Mouse (Mus musculus) heart, embryonic 14.5 days (tissue): ENCODE data around the gene Slbp. TPM values are rescaled to one million over a fixed set of nuclear protein-coding genes. Genes with fewer than 3 reads are reported as not detected.
A peak's percentile ranks its signal among the peaks of the same experiment; 100 is the strongest.

Experiments used
- ATAC-seq: fragments of 200-750 bp; cut with Nextera tagmentation; 2 replicates; pipeline ENCODE4 v1.8.0; 2017; ENCODE audit warnings: low read depth, moderate TSS enrichment; ENCODE audit not compliant: insufficient number of reproducible peaks, insufficient read depth, low FRiP score
- H3K27ac ChIP-seq, 2 experiments: fragments of 200-500 bp in 1 of 2; fragments of 300-500 bp in 1 of 2; sonication (generic) in 1 of 2; replicated peaks in 1 of 2; 2 replicates each; pipeline ENCODE4 v1.5.1; 2012 to 2014; ENCODE audit warnings: low read depth in 2 of 2, low read length in 2 of 2, control low read depth in 1 of 2, mild to moderate bottlenecking in 1 of 2, mixed read lengths in 1 of 2; ENCODE audit not compliant: control insufficient read depth in 1 of 2, insufficient read depth in 1 of 2
- H3K27me3 ChIP-seq: fragments of 300-500 bp; sonication (generic); 2 replicates; pipeline ENCODE4 v1.6.1; 2014; ENCODE audit warnings: mild to moderate bottlenecking, low read length, control low read depth; ENCODE audit not compliant: control insufficient read depth, insufficient read depth
- H3K36me3 ChIP-seq: fragments of 300-500 bp; sonication (generic); 2 replicates; pipeline ENCODE4 v1.6.1; 2014; ENCODE audit warnings: mild to moderate bottlenecking, control low read depth, low read length, mixed read lengths; ENCODE audit not compliant: control insufficient read depth, insufficient read depth
- H3K4me1 ChIP-seq, 2 experiments: fragments of 200-500 bp in 1 of 2; fragments of 300-500 bp in 1 of 2; sonication (generic) in 1 of 2; 2 replicates each; pipeline ENCODE4 v1.6.1; 2012 to 2014; ENCODE audit warnings: low read length in 2 of 2, control low read depth in 1 of 2, mixed read lengths in 1 of 2; ENCODE audit not compliant: control insufficient read depth in 2 of 2, insufficient read depth in 2 of 2
- H3K4me2 ChIP-seq: fragments of 300-500 bp; sonication (generic); 2 replicates; pipeline ENCODE4 v1.6.1; 2014; ENCODE audit warnings: mild to moderate bottlenecking, low read length
- H3K4me3 ChIP-seq, 2 experiments: fragments of 200-500 bp in 1 of 2; fragments of 300-500 bp in 1 of 2; sonication (generic) in 1 of 2; 2 replicates each; pipeline ENCODE4 v1.5.1; 2012 to 2014; ENCODE audit warnings: low read length in 2 of 2, mild to moderate bottlenecking in 2 of 2, control low read depth in 1 of 2, low read depth in 1 of 2, moderate library complexity in 1 of 2; ENCODE audit not compliant: control insufficient read depth in 1 of 2, insufficient read depth in 1 of 2
- H3K9ac ChIP-seq: fragments of 300-500 bp; sonication (generic); 2 replicates; pipeline ENCODE4 v1.6.1; 2014; ENCODE audit warnings: mild to moderate bottlenecking, low read length
- H3K9me3 ChIP-seq: fragments of 300-500 bp; sonication (generic); 2 replicates; pipeline ENCODE4 v1.6.1; 2016; ENCODE audit warnings: low read length, control low read depth; ENCODE audit not compliant: control insufficient read depth
- WGBS: fragments of 180-500 bp; shearing (Covaris S2); extraction: QIAGEN DNeasy Blood & Tissue Kit; methylation state at CpG from one replicate; pipeline ENCODE4 v1.1.7; 2014; 5-methylcytosine and 5-hydroxymethylcytosine counted together
- polyA plus RNA-seq: library from polyadenylated mRNA; unstranded; fragments of >200 nt; fragmentation: Nextera tagmentation; extraction: Ambion mirVana; gene quantifications from 2 replicates; pipeline ENCODE4 v1.2.1, GENCODE M21; 2014

Slbp gene
- polyA plus RNA-seq, 1 experiment from 2014 or later = 102 TPM

- Histone ChIP-seq H3K36me3 (no peaks in the 10 kb centered on the region), H3K4me1 (peaks cover 29 to 39% of the 10 kb centered on the region in 2 experiments), H3K9me3 (no peaks in the 10 kb centered on the region), H3K27me3 (peaks cover 18% of the 10 kb centered on the region), H3K4me2 (peak overlapping the region; percentile 97), H3K4me3 (peak overlapping the region; percentile 39 to 55), H3K27ac (0 out of 4 replicates have a peak overlapping the region, but pooled peaks of 1 of the 2 experiments have one; percentile 1), H3K9ac (peak overlapping the region; percentile 77)
- WGBS = 6% methylated on average over 24 of the region's 24 CpGs
- ATAC-seq = 0 out of 2 replicates have a peak, but pooled peaks have one; percentile 7
These were observed 43.3 kb upstream of the Slbp start for GRCm38 (mm10) chr5:33695718-33696121.

- peaks cover 27 to 35% of the 10 kb centered on the region in 2 experiments for H3K4me1 ChIP-seq
- H3K4me3 ChIP-seq = peak overlapping the region; percentile 39 to 55
- 0 out of 4 replicates have a peak overlapping the region, but pooled peaks of 1 of the 2 experiments have one; percentile 1 for H3K27ac ChIP-seq
- no peaks in the 10 kb centered on the region for H3K36me3 ChIP-seq
- peaks cover 18% of the 10 kb centered on the region for H3K27me3 ChIP-seq
- peak overlapping the region; percentile 77 for H3K9ac ChIP-seq
- 0 out of 2 replicates have a peak, but pooled peaks have one; percentile 23 for ATAC-seq
- peak overlapping the region; percentile 97 for H3K4me2 ChIP-seq
- no peaks in the 10 kb centered on the region for H3K9me3 ChIP-seq
- 6% methylated on average over 66 of the region's 71 CpGs for WGBS
These were observed 42.7 kb upstream of the Slbp start for GRCm38 (mm10) chr5:33694848-33695717.

- H3K4me1 ChIP-seq = peaks cover 27 to 37% of the 10 kb centered on the region in 2 experiments
- no peak overlapping the region for H3K4me2 ChIP-seq
- peak overlapping the region in 1 of 2 experiments; percentile 55; a peak in 1 of 4 replicates for H3K4me3 ChIP-seq
- H3K36me3 ChIP-seq = no peaks in the 10 kb centered on the region
- no peak for ATAC-seq
- H3K9me3 ChIP-seq = no peaks in the 10 kb centered on the region
- WGBS = 77% methylated on average over 9 of the region's 9 CpGs
- no peak overlapping the region for H3K27ac ChIP-seq
- no peak overlapping the region for H3K9ac ChIP-seq
- peaks cover 18% of the 10 kb centered on the region for H3K27me3 ChIP-seq
These were observed 42.1 kb upstream of the Slbp start for GRCm38 (mm10) chr5:33694461-33694847.

GRCm38 (mm10) chr5:33692393-33692792, 40.0 kb upstream of the Slbp start:
- Histone ChIP-seq H3K27ac (peak overlapping the region in 1 of 2 experiments; percentile 22; a peak in 1 of 4 replicates), H3K27me3 (peaks cover 18% of the 10 kb centered on the region), H3K9me3 (no peaks in the 10 kb centered on the region), H3K9ac (peak overlapping the region; percentile 44), H3K4me2 (peak overlapping the region; percentile 47), H3K4me1 (peaks cover 34 to 40% of the 10 kb centered on the region in 2 experiments), H3K4me3 (no peak overlapping the region), H3K36me3 (no peaks in the 10 kb centered on the region)
- 10% methylated on average over 24 of the region's 24 CpGs for WGBS
- no peak for ATAC-seq

- H3K9ac ChIP-seq = no peak overlapping the region
- no peak overlapping the region for H3K4me3 ChIP-seq
- WGBS = 73% methylated on average over 11 of the region's 11 CpGs
- no peaks in the 10 kb centered on the region for H3K36me3 ChIP-seq
- no peak overlapping the region for H3K27ac ChIP-seq
- H3K27me3 ChIP-seq = peaks cover 4% of the 10 kb centered on the region; the same call in 1 of the 2 replicates
- peak; percentile 19; the same call in 1 of the 2 replicates for ATAC-seq
- peaks cover 30 to 33% of the 10 kb centered on the region in 2 experiments for H3K4me1 ChIP-seq
- no peak overlapping the region for H3K4me2 ChIP-seq
- H3K9me3 ChIP-seq = no peaks in the 10 kb centered on the region
These were observed 37.7 kb upstream of the Slbp start for GRCm38 (mm10) chr5:33689852-33690645.

- Histone ChIP-seq H3K9me3 (no peaks in the 10 kb centered on the region), H3K27ac (peak overlapping the region in 1 of 2 experiments; percentile 24; a peak in 1 of 4 replicates), H3K27me3 (no peaks in the 10 kb centered on the region; the same call in 1 of the 2 replicates), H3K9ac (no peak overlapping the region), H3K4me2 (no peak overlapping the region), H3K4me3 (no peak overlapping the region), H3K36me3 (no peaks in the 10 kb centered on the region), H3K4me1 (peaks cover 27 to 33% of the 10 kb centered on the region in 2 experiments)
- peak; percentile 31; the same call in 1 of the 2 replicates for ATAC-seq
- 64% methylated on average over 19 of the region's 20 CpGs for WGBS
These were observed 37.0 kb upstream of the Slbp start for GRCm38 (mm10) chr5:33689221-33689844.
